Mouse (Mus musculus) cerebellum, adult 11 months (tissue): ENCODE results near the gene Trip13.

Experiments used
- DNase-seq: peaks from one replicate; pipeline ENCODE4 v3.0.0; 2022

Trip13 gene

GRCm38 (mm10) chr13:73937321-73938176 lies at the start of gene Trip13, which contains the start of gene Brd9:
TSS of gene Trip13 (minus strand) at chr13:73937784.
TSS of gene Brd9 (plus strand) at chr13:73937811.
- peak; percentile 88 for DNase-seq

DNA sequence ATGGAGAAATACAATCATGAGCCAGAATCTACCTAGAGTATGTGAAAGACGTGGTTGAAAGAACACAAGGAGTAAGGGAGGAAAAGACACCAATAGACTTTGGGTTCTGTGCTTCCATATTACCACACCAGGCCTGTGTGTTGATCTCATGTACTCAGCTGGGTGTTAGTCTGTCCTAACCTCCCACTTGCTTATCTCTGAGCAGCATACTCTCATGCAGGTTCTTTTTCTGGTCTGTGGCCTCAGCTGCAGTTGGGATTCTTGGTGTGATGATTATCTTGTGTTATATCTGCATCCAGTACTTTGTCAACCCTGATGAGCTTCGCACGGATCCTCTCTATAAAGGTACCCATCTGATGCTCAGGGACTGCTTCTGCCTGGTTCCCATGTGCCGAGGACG lies 39.4 kb upstream of the Trip13 start:
- DNase-seq = no peak

- DNase-seq = no peak
Measured at GRCm38 (mm10) chr13:73974523-73974922, 36.9 kb upstream of the Trip13 start.

GRCm38 (mm10) chr13:73970545-73971448 lies 33.2 kb upstream of the Trip13 start:
- peak; percentile 37 for DNase-seq

GRCm38 (mm10) chr13:73963551-73963950 lies 26.0 kb upstream of the Trip13 start, which contains the start of gene Zdhhc11:
TSS of gene Zdhhc11 (plus strand) at chr13:73963851.
- DNase-seq = no peak

DNA sequence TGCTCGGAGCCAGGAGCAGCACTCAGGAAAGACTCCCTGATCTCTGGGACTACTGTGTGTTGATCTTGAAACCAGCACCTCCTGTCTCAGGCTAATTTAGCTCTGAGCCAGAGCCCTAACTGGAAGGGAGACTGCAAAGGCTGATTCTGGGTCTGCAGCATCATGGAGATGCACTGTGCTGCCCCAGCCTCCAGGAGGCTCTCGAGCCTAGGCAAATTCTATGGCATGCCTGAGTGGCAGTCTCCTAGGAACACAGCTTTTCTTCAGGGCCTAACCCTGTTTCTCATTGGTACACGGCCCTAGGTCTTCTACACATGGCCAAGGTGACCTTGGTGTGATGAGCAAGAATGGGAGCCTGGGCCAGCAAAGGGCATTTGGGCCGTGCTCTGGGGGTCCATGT lies 23.6 kb upstream of the Trip13 start:
- no peak for DNase-seq

- DNase-seq = no peak
Measured at GRCm38 (mm10) chr13:73960117-73960652, 22.6 kb upstream of the Trip13 start.

DNA sequence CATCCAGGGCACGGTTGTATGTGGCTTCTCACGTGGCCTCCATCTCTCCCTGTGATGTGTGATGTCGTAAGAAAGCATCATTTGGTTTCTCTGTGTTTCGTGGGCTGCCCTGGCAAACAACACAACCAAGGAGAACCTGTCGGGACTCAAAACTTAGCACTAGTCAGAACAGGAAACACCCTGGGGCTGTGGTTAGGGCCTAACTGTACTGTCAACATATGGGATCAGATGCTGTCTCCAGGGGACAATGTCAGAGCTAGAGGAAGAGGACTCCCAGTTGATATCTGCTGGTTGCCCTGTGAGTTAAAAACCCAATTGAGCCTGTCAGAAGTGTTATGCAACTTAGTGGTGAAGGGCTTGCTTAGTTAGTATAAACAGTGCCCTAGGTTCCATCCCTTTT lies 17.9 kb upstream of the Trip13 start:
- no peak for DNase-seq

DNA sequence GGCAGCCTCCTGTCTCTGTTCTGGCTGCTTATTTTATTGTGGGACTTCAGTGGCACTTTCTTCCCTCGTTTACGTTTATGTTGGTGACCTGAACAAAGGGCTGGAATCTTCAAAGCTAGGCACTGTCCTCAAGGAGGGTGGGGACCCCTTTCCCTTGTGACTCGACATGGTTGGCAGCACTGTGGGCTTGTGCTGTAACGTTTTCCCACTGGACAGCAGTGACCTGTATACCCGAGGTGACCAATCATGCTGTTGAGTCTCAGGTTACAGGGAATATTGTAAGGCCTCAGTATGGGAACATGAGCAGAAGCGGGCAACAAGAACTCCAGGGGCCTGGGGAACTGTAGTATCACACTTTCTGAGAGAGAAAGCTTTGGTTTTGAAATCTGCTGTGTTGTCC lies 17.1 kb upstream of the Trip13 start:
- no peak for DNase-seq

DNA sequence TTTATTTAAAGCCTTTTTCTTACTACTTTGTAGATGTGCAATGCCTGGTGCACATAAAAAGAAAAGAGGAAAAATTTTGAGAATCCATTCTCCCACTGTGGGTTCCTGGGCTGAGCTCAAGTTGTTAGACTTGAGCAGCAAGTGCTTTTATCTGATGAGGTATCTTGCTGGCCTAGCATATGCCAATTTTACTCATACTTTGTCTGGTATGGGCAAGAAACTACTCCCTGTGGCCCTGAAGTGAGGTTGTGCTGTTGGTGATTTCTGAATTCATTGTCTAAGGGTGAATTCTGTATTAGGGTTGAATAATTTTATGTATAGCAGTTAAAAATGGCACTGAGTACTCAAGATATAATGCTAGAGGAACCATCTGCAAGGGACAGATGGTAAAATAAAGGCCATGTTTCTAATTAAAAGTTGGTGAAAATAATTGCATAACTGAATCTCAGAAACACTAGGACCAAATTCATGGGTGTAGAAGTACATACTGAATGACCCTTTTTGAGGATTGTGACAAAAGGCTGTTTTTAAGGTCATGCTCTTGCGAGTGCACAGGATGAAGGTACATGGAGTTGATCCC lies 16.1 kb upstream of the Trip13 start:
- DNase-seq = no peak

GRCm38 (mm10) chr13:73944606-73945005 lies 7.0 kb upstream of the Trip13 start:
- no peak for DNase-seq

DNA sequence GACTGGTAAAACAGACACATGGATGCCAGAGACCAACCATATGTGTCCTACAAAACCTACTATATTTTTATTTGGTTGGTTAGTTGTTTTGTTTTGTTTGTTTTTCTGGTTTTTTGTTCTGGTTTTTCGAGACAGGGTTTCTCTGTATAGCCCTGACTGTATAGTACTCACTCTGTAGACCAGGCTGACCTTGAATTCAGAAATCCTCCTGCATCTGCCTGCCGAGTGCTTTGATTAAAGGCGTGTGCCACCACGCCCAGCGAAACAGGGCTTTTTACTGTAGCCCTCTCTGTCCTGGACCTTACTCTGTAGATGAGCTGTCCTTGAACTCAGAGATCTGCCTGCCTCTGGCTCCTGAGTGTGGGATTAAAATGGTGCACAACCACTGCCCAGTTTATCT lies 1.5 kb upstream of the Trip13 start:
- DNase-seq = no peak

DNA sequence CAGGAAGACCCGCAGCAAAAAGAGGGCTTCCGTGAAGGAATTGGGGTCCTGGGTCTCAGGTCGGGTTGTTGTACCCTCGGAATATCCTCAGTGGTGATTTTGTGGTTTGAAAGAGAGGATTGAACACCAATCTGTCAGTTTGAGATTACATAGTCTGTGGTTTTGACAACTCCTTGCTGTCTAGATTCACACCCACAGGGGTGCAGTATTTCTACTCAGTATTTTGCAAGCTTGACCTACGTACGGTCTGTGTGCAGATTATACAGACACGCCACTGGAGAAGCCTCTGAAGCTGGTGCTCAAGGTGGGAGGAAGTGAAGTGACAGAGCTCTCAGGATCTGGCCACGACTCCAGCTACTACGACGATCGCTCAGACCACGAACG lies 585 bp upstream of the Trip13 start:
- no peak for DNase-seq

- DNase-seq = no peak
Measured at GRCm38 (mm10) chr13:73936938-73937320, 655 bp downstream of the Trip13 start.

DNA sequence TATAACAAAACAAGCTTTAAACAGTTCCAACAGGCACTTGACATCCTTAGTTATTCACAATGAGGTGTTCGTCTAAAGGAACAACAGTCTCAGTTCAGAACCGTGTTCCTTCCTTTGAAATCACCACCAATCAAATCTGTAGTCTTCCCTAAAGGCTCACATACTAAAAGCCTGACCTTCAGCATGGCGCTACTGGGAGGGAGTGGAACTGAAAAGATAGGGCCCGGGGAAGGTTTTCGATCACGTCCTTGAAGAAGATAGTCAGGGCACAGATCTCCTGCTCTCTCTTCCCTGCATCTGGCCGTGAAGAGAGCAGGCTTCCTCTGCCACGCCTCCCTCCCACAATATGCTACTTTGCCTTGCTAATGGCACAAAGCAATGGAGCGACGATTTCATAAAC lies 5.4 kb downstream of the Trip13 start:
- DNase-seq = no peak

- no peak for DNase-seq
Measured at GRCm38 (mm10) chr13:73913066-73913465, 24.5 kb downstream of the Trip13 start.

- DNase-seq = no peak
Measured at GRCm38 (mm10) chr13:73907683-73908412, 29.7 kb downstream of the Trip13 start.

DNA sequence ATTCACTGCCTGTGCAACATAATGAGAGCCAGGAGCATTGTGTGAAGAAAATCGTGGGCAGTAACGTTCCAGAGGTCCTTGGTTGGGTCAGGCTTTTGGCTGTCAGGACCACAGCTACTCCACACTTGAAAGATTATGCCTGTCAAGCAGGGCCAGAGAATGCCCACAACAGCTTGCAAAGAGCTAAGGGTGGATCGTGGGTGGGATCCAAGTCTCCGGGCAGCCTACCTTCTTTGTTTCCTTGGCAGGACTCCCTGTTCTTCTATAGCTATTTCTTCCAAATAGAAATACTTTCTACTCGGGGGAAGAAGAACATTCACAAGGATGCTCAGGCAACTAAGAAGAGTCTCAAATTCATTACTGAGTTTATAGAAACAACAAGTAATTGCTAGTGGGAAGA lies 30.4 kb downstream of the Trip13 start:
- no peak for DNase-seq

GRCm38 (mm10) chr13:73897561-73897960 lies 40.0 kb downstream of the Trip13 start:
- no peak for DNase-seq

GRCm38 (mm10) chr13:73892493-73893178 lies 44.9 kb downstream of the Trip13 start:
- DNase-seq = no peak

- no peak for DNase-seq
Measured at GRCm38 (mm10) chr13:73887415-73887874, 50.1 kb downstream of the Trip13 start.

DNA sequence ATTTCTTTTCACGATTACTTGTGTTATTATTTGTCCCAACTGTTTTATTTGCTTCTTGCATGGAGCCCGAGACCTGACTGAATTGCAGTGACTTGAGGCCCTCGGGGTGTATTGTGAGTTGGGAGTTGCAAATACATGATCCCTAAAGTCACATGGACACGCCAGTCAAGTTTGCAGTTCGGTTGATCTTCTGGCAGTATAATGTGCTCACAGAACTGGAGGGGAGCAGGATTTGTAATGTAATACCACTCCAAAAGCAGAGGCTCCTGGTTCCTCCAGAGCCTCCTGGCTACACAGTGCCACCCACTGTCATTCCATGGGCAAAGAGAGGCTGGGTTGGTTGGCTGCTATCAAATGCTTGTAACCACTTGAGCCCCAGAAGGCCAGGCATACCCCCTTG lies 51.0 kb downstream of the Trip13 start:
- no peak for DNase-seq
